Mouse (Mus musculus) hindbrain, embryonic 14.5 days (tissue): ENCODE results near the gene Smtnl1. TPM values are rescaled to one million over a fixed set of nuclear protein-coding genes. Genes with fewer than 3 reads are reported as not detected.

Source experiments
- ATAC-seq: fragments of 200-750 bp; cut with Nextera tagmentation; 2 replicates; pipeline ENCODE4 v1.8.0; 2017; ENCODE audit warnings: moderate number of reproducible peaks, mild to moderate bottlenecking, moderate TSS enrichment, moderate library complexity; ENCODE audit not compliant: low FRiP score
- DNase-seq: peaks from one replicate; pipeline ENCODE4 v3.0.0-alpha.2; 2015; ENCODE audit warnings: low spot score
- H3K27ac ChIP-seq: fragments of 300-500 bp; sonication (generic); 2 replicates; pipeline ENCODE4 v1.5.1; 2014; ENCODE audit warnings: mild to moderate bottlenecking, moderate library complexity
- H3K27me3 ChIP-seq: fragments of 300-500 bp; sonication (generic); 2 replicates; pipeline ENCODE4 v1.6.1; 2014; ENCODE audit warnings: mild to moderate bottlenecking, low read length, mixed read lengths; ENCODE audit not compliant: control insufficient read depth, insufficient read depth
- H3K36me3 ChIP-seq: fragments of 300-500 bp; sonication (generic); replicated peaks from 2 replicates; pipeline ENCODE4 v1.6.1; 2014; ENCODE audit not compliant: control insufficient read depth, insufficient read depth
- H3K4me1 ChIP-seq: fragments of 300-500 bp; sonication (generic); replicated peaks from 2 replicates; pipeline ENCODE4 v1.6.1; 2014; ENCODE audit warnings: antibody characterized with exemption, low read length, mixed read lengths; ENCODE audit not compliant: control insufficient read depth, insufficient read depth
- H3K4me2 ChIP-seq: fragments of 300-500 bp; sonication (generic); replicated peaks from 2 replicates; pipeline ENCODE4 v1.6.1; 2014; ENCODE audit warnings: mild to moderate bottlenecking, moderate library complexity
- H3K4me3 ChIP-seq: fragments of 300-500 bp; sonication (generic); replicated peaks from 2 replicates; pipeline ENCODE4 v1.5.1; 2014; ENCODE audit warnings: mild to moderate bottlenecking, low read length
- H3K9ac ChIP-seq: fragments of 300-500 bp; sonication (generic); 2 replicates; pipeline ENCODE4 v1.6.1; 2014
- H3K9me3 ChIP-seq: fragments of 300-500 bp; sonication (generic); 2 replicates; pipeline ENCODE4 v1.6.1; 2016; ENCODE audit warnings: low read length; ENCODE audit not compliant: control insufficient read depth
- WGBS: fragments of 180-500 bp; shearing (Covaris S2); extraction: QIAGEN DNeasy Blood & Tissue Kit; methylation state at CpG from one replicate; pipeline ENCODE4 v1.1.7; 2014; 5-methylcytosine and 5-hydroxymethylcytosine counted together
- polyA plus RNA-seq: library from polyadenylated mRNA; unstranded; fragments of >200 nt; fragmentation: Nextera tagmentation; extraction: Ambion mirVana; gene quantifications from 2 replicates; pipeline ENCODE4 v1.2.1, GENCODE M21; 2014

Smtnl1 gene
- polyA plus RNA-seq, 1 experiment from 2014 or later = not detected

- Histone ChIP-seq H3K4me2 (no peak overlapping the region), H3K4me1 (no peaks in the 10 kb centered on the region), H3K27me3 (no peaks in the 10 kb centered on the region), H3K9ac (no peak overlapping the region), H3K9me3 (no peaks in the 10 kb centered on the region), H3K27ac (no peak overlapping the region), H3K36me3 (peaks cover 5% of the 10 kb centered on the region; the same call in 1 of the 2 replicates), H3K4me3 (no peak overlapping the region)
- 55% methylated on average over 4 of the region's 4 CpGs for WGBS
- ATAC-seq = no peak
- no peak for DNase-seq
Measured at GRCm38 (mm10) chr2:84762295-84762694, 60.2 kb downstream of the Smtnl1 start.

GRCm38 (mm10) chr2:84761840-84762239 lies 60.6 kb downstream of the Smtnl1 start:
- Histone ChIP-seq H3K4me1 (no peaks in the 10 kb centered on the region), H3K27ac (no peak overlapping the region), H3K27me3 (no peaks in the 10 kb centered on the region), H3K9me3 (no peaks in the 10 kb centered on the region), H3K36me3 (peaks cover 5% of the 10 kb centered on the region; the same call in 1 of the 2 replicates), H3K4me2 (no peak overlapping the region), H3K4me3 (no peak overlapping the region), H3K9ac (no peak overlapping the region)
- WGBS = 95% methylated on average over 1 of the region's 1 CpGs
- ATAC-seq (no peak), DNase-seq (no peak)

GRCm38 (mm10) chr2:84761309-84761708 lies 61.1 kb downstream of the Smtnl1 start:
- H3K27me3 ChIP-seq = no peaks in the 10 kb centered on the region
- no peak overlapping the region for H3K27ac ChIP-seq
- no peak overlapping the region for H3K4me3 ChIP-seq
- WGBS = 91% methylated on average over 3 of the region's 3 CpGs
- H3K9ac ChIP-seq = no peak overlapping the region
- H3K36me3 ChIP-seq = peaks cover 5% of the 10 kb centered on the region; the same call in 1 of the 2 replicates
- ATAC-seq (no peak), DNase-seq (no peak)
- H3K9me3 ChIP-seq = no peaks in the 10 kb centered on the region
- no peak overlapping the region for H3K4me2 ChIP-seq
- no peaks in the 10 kb centered on the region for H3K4me1 ChIP-seq

Other genes with a start within 250 kb of the Smtnl1 start
- 30.7 and 34.8 TPM in 2 replicates for gene Ctnnd1, start 171.9 kb downstream of the Smtnl1 start, polyA plus RNA-seq
- gene Btbd18, start 163.6 kb downstream of the Smtnl1 start, polyA plus RNA-seq = 0.16 and 0.40 TPM in 2 replicates
- 196 and 205 TPM in 2 replicates for gene Selenoh, start 151.9 kb downstream of the Smtnl1 start, polyA plus RNA-seq
- gene Gm28635, start 144.6 kb downstream of the Smtnl1 start, polyA plus RNA-seq = not detected in 2 replicates
- gene Med19, start 144.2 kb downstream of the Smtnl1 start, polyA plus RNA-seq = 59.3 and 61.3 TPM in 2 replicates
- gene Tmx2, start 143.5 kb downstream of the Smtnl1 start, polyA plus RNA-seq = 316 and 341 TPM in 2 replicates
- 21.9 and 22.5 TPM in 2 replicates for gene Zdhhc5, start 107.5 kb downstream of the Smtnl1 start, polyA plus RNA-seq
- gene Clp1, start 95.3 kb downstream of the Smtnl1 start, polyA plus RNA-seq = 21.3 and 22.3 TPM in 2 replicates
- 12.5 and 13.1 TPM in 2 replicates for gene Ypel4, start 88.6 kb downstream of the Smtnl1 start, polyA plus RNA-seq
- 2.9 and 3.4 TPM in 2 replicates for gene Gm19426, start 79.0 kb downstream of the Smtnl1 start, polyA plus RNA-seq
- gene Serping1, start 47.2 kb downstream of the Smtnl1 start, polyA plus RNA-seq = 36.2 and 36.3 TPM in 2 replicates
- 18.6 and 24.0 TPM in 2 replicates for gene Ube2l6, start 23.8 kb downstream of the Smtnl1 start, polyA plus RNA-seq
- 75.8 and 83.3 TPM in 2 replicates for gene Timm10, start 4.3 kb upstream of the Smtnl1 start, polyA plus RNA-seq
- 1.5 and 1.6 TPM in 2 replicates for gene Slc43a1, start 16.2 kb upstream of the Smtnl1 start, polyA plus RNA-seq
- 3.8 and 4.5 TPM in 2 replicates for gene Rtn4rl2, start 64.1 kb upstream of the Smtnl1 start, polyA plus RNA-seq
- 4.8 and 4.9 TPM in 2 replicates for gene Slc43a3, start 113.9 kb upstream of the Smtnl1 start, polyA plus RNA-seq
- gene Prg2, start 157.8 kb upstream of the Smtnl1 start, polyA plus RNA-seq = not detected in 2 replicates
- gene Prg3, start 165.6 kb upstream of the Smtnl1 start, polyA plus RNA-seq = not detected in 2 replicates
- gene Ssrp1, start 214.6 kb upstream of the Smtnl1 start, polyA plus RNA-seq = 169 and 178 TPM in 2 replicates
- gene P2rx3, start 214.8 kb upstream of the Smtnl1 start, polyA plus RNA-seq = 2.9 and 4.1 TPM in 2 replicates
- gene Tnks1bp1, start 225.4 kb upstream of the Smtnl1 start, polyA plus RNA-seq = 6.1 and 6.5 TPM in 2 replicates